Mouse (Mus musculus) brown adipose tissue, adult 24 weeks (tissue): ENCODE measurements at regions not wholly inside any gene's neighbourhood (a gene's known extent, or its start where the extent isn't known, plus 50 kb on each side); places are given as distances from the start of the nearest gene placed in this dataset.

Experiments
- H3K27ac ChIP-seq: fragments of 200-500 bp; replicated peaks from 2 replicates; pipeline ENCODE4 v1.5.1; 2012; ENCODE audit warnings: low read depth, mild to moderate bottlenecking, low read length
- H3K4me1 ChIP-seq: fragments of 200-500 bp; 2 replicates; pipeline ENCODE4 v1.6.1; 2012; ENCODE audit warnings: low read length, mixed read lengths; ENCODE audit not compliant: control insufficient read depth, insufficient read depth, insufficient read length
- H3K4me3 ChIP-seq: fragments of 200-500 bp; 2 replicates; pipeline ENCODE4 v1.5.1; 2012; ENCODE audit warnings: low read depth, mild to moderate bottlenecking, low read length, moderate library complexity; ENCODE audit not compliant: insufficient read depth

DNA sequence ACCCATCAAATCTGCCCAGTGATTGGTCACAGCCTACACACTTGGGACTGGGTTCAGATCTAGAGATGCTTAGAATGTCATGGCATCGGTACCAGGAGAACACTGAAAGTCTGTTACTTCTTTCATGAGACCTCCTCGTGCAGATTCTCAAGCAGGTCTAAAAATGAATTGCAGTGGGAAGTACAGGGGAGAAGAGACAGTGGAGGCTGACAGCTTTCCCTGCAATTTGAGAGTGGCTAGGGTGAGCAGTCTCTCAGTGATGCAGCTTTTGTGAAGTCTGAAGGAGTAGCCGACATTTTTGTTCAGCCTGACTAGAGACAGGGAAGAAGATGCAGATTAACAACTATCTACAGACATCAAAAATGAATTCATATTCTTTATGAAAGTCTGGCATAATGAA is 112.5 kb downstream of the Fam198b start:
- Histone ChIP-seq H3K27ac (no peak overlapping the region), H3K4me3 (no peak overlapping the region), H3K4me1 (peaks cover 3% of the 10 kb centered on the region; the same call in 1 of the 2 replicates)

DNA sequence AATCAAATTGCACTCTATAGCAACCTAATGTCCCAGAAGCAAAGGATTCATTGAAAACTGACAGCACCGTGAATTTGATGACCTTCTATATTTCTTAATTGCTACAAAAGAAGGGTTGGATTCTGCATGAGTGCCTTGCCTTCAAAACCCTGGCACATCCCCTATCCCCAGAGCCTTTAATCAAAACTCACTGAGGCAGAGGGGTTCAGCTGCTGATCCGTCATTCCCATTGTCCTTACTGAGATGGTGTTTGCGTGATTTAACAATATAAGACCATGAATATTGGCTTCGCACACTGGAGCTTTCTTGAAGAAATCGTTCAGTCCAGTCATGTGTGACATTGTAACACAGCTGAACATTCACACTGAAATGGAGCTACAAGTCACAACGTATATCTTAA is 118.0 kb downstream of the Fam198b start:
- Histone ChIP-seq H3K4me1 (peaks cover 10% of the 10 kb centered on the region), H3K27ac (no peak overlapping the region)

DNA sequence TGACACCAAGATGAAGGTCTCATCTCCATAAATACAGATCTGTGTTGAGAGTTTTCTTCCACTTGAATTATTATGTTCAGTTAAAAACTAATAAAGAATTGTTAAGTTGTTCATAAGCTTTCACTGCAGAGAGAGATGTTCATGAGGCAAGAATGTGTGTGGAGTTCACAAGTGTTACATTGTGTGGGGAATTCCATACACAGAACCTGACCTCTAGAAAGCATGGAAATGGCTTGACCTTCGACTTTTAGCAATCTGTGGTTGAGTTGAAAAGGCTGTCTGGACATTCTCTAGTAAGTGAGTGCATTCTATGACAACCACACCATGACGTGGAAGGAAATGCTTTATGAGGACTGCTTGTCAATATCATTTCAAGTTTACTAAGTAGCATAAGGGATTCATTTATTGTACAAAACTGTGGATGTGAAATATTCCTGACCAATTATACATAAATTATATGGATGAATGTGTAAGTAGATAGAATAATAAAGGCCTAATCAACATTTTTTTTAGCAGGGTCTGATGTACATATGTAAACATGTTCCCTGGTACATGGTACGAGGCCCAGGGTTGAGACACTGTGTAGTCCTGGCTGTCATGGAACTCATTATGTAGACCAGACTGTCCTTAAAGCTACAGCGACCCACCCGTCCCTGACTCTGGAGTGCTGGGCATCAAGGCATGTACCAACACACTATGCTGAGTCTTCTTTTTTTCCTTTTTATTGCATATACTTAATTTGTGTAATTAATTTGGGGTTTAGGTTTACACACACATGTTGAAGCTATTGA is 119.2 kb downstream of the Fam198b start:
- Histone ChIP-seq H3K4me3 (no peak overlapping the region), H3K27ac (no peak overlapping the region), H3K4me1 (peaks cover 10% of the 10 kb centered on the region)

More for the DNA sequence above, 118.0 kb downstream of the Fam198b start:
- no peak overlapping the region for H3K4me3 ChIP-seq

DNA sequence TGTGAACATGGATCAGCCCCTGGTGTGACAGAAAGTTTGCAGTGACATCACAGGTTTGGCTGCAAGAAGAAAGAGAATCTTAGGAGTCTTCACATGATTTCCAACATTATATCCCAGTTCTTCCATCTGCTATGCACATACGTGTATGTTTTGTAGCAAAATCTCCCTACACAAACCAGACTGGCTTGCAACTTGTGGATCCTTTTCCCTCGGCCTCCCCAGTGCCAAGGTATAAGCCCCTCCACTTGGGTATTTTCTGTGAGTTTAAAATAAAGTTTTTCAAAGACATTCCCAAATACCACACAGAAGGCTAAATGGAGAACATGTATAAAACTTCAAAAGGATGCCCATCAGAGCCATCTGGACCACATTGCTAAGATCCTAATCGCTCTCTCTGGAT is 120.2 kb downstream of the Fam198b start:
- H3K27ac ChIP-seq = peak overlapping the region; percentile 66

DNA sequence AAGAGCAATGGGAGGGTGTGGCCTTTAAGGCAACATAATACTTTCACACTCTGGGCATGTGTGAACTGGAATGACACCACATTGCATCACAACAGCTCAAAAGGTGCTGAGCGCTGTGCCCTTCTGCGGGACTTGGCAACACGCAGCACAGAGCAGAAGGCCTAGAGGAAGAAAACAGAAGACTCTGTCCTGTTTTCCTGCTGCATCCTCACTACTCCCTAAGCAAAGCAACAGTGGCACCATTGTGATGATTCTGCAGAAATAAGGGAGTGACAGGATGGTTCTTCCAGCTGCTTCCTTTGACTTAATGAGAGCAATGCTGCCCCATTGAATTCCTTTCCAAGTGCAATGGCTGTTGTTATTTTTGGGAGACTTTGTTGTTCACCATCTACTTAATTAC is 120.6 kb downstream of the Fam198b start:
- peaks cover 10% of the 10 kb centered on the region for H3K4me1 ChIP-seq
- peak overlapping the region; percentile 66 for H3K27ac ChIP-seq
- no peak overlapping the region for H3K4me3 ChIP-seq

More for the DNA sequence above, 120.2 kb downstream of the Fam198b start:
- Histone ChIP-seq H3K4me1 (peaks cover 10% of the 10 kb centered on the region), H3K4me3 (no peak overlapping the region)

DNA sequence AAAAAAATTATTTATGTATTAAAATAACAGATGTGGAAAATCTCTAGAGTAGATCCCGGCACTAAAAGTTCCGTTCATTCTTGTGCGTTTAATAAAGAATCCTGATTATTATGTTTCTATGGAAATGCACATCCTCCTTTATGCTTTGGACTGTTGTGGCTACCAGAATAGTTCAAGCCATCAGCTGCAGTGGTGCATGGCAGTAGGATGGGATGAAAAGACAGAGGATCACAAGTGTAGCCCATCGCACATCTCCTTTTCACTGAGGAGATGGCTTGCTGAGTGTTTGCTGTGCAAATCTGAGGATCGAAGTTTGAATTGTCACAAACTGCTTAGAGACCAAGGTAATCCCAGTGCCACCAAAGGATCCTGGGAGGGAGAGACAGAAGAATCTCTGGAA is 121.0 kb downstream of the Fam198b start:
- Histone ChIP-seq H3K4me3 (no peak overlapping the region), H3K4me1 (peaks cover 10% of the 10 kb centered on the region), H3K27ac (peak overlapping the region; percentile 89)

DNA sequence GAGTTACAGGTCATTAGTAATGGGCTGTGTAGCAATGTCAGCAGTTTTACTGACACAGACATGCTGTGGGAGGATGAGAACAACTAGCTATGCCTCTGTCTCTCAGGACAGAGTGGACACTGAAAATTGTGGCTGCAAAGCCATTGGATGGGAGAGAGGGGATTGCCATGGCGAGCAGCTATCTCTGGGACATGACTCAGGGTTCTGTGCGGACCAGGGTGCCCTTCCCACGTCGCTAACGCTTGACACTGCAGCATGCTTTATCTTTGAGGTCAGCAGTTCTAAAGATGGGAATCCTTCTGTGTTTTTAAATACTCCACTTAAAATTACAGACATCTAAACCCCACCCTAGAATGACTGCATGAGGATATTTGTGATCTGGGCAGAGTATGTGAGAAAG is 121.9 kb downstream of the Fam198b start:
- no peak overlapping the region for H3K27ac ChIP-seq
- H3K4me3 ChIP-seq = no peak overlapping the region
- peaks cover 10% of the 10 kb centered on the region for H3K4me1 ChIP-seq

DNA sequence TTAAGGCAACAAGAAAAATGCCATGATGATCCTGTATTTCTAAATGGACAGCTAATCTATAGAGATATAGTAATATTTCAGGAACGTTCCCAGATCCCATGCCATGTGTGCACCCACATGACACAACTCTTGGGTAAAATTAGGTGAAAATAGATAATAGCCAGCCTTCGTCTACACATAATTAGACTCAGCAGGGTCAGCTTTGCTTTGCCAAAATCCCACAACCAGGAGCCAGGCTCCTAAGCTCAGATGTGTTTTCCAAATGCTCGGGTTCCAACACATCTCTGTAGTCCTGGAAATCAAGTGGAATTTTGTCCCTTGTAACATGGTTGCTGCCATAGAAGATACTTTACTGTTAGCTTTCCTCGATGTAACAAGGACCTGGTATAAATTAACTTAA is 122.7 kb downstream of the Fam198b start:
- Histone ChIP-seq H3K4me1 (peaks cover 10% of the 10 kb centered on the region), H3K27ac (no peak overlapping the region), H3K4me3 (no peak overlapping the region)

DNA sequence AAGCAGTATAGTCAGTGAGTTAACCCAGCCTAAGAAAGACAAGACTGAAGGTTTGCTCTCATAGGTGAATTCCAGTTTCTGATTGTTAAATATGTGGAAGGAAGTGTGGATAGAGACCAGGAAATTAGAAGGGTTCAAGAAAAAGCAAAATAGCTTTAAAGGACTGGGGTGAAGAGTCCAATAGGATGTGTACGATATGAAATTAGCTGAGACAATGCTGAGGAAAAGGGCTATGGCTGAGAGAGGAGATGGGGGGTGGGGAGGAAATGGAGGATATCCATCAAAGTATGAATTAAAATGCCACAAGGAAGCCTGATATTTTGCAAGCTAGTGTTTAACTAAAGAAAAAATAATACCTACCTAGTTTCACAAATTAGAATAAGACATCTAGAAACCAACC is 124.9 kb downstream of the Fam198b start:
- no peak overlapping the region for H3K27ac ChIP-seq
- H3K4me3 ChIP-seq = no peak overlapping the region
- peaks cover 10% of the 10 kb centered on the region for H3K4me1 ChIP-seq

DNA sequence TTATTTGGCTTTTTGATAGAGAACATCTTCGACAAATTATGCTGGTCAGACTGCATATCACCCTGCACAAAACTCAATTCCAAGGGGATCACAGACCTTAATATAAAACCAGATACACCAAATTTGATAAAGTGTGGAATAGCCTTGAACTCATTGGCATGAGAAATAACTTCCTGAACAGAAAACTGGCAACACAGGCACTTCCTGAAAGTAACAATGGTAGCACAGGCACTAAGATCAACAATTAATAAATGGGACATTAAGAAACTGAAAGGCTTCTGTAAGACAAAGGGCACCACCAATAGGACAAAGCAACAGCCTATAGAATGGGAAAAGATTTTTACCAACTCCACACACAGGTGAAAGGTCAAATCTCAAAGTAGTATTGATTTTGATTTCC is 141.5 kb downstream of the Fam198b start:
- Histone ChIP-seq H3K4me1 (no peaks in the 10 kb centered on the region; the same call in 1 of the 2 replicates), H3K27ac (no peak overlapping the region), H3K4me3 (no peak overlapping the region)

DNA sequence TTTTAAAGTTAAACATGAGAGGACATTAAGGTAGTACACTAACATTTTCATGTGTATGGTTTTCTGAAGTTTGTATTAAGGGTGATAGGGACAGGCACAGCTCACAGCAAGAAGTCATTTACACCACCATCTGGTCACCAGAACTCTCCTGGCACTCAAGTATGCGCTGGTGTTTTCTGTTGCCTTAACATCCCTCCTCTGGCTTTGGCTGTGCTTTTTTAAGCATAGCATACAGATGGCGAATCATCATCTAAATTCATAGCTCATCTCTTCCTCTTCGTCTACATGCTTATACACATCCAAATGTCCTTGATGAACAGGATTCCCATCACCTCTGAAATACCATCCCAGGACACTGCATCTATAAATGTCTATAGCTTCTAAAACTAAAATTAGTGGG is 148.7 kb downstream of the Fam198b start:
- peaks cover 5% of the 10 kb centered on the region for H3K4me1 ChIP-seq
- no peak overlapping the region for H3K27ac ChIP-seq
- H3K4me3 ChIP-seq = no peak overlapping the region

DNA sequence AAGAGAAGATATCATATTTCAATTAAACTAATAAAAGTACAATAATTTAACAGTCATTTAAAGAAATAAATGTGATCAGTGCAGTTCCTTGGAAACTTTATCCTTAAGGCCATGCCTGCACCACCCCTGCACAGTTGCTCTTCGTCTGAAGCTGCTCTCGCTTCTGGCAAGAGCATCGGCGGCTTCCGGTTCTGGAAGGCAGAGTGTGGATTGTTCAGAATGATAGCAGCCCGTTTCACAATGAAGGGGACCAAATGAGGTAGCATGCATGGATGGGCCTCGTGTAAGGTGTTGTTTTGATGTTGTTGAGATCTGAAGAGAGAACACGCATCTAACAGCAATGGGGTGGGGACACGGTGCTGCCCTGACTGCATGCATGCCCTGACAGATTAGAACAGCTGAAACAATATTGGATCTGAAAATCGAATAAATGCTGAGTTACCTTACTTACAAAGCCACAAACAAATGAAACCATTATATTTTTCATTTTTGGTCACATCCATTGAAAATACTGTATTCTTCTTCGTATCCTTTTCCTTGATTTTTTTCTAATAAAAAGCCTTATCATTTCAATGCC is 154.3 kb downstream of the Fam198b start:
- peaks cover 5% of the 10 kb centered on the region for H3K4me1 ChIP-seq
- H3K27ac ChIP-seq = no peak overlapping the region
- H3K4me3 ChIP-seq = no peak overlapping the region

DNA sequence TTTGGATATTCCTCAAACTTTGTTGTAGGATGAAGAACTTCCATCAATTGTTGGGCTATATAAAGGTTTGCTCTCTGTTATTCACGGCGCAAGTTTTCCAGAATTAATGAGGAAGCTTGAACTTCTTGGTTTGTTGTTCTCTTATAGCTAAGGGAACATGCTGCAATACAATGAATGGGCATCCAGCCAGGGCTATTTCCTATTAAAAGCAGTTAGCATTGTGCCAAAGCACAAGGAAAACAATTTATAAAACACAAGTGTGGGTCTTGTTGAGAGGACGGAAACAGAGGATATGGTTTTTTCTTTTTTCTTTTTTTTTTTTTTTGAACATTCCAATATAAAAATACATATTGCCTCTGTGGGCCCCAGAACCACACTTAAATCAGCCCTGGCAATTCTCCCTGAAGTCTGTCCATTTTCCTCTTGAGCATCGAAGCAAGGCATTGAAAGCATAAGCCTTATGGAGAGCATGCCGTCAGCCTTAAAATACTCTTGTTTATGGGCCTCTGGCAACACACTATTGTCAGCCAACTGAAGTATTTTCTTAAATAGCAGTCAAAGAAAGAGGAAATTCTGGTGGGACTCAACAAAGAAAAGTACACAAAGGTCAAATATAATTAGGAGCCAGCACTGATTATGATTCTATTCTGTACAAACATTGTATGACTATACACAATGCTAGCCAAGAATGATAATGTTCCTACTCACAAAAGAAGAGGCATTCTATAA is 158.6 kb downstream of the Fam198b start:
- Histone ChIP-seq H3K4me1 (peaks cover 7% of the 10 kb centered on the region), H3K4me3 (no peak overlapping the region), H3K27ac (peak overlapping the region; percentile 100)

DNA sequence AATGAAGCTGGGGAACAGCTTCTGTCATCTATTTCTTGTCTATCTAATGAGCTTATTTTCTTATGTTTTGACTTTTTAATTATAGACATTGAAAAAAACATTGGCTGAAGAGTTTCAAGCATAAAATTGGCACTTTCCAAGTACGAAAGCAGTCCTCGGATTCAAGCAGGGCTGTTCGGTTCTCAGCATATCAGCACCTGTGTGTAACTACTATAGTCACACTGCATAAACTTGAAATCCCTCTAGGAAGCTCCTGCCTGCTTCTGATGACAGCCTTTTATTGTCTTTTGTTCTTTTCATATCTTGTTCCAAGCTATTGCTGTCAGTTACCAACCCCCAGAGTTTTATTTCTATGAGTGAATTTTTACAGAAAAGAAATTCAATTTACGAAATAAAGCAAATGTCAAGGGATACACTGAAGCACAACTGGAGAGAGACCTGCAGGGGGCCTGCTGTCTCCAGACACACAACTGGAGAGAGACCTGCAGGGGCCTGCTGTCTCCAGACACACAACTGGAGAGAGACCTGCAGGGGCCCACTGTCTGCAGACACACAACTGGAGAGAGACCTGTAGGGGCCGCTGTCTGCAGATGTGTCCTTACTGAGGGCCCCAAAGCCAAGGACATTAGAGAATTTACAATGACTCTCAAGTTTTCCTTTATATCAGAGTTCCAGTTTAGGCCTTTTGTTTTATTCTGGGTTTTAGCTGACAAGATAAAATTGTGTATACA is 165.3 kb downstream of the Fam198b start:
- H3K27ac ChIP-seq = no peak overlapping the region
- H3K4me3 ChIP-seq = no peak overlapping the region
- peaks cover 6% of the 10 kb centered on the region; the same call in 1 of the 2 replicates for H3K4me1 ChIP-seq

DNA sequence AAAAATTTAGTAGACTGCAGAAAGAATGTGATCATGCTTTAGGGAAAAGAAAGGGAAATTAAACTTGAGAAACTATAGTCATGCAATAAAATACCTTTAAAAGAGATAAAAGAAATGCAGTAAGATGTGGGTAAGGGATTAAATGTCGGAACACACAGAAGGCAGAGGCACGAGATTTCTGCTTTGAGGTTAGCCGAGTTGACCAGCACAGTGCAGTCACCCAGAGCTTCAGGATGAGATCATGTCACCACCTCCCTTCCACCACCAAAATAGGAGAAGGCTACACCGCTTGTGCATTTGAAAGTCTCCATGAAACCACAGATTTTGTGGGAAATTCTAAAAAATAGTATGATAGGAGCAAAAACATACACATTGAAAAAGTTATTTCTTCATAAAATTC is 166.6 kb downstream of the Fam198b start:
- no peak overlapping the region for H3K27ac ChIP-seq
- H3K4me3 ChIP-seq = no peak overlapping the region
- peaks cover 6% of the 10 kb centered on the region; the same call in 1 of the 2 replicates for H3K4me1 ChIP-seq
